Mouse (Mus musculus) urinary bladder, adult 2 months (tissue): ENCODE data around the gene Serhl. TPM values are rescaled to one million over a fixed set of nuclear protein-coding genes. Genes with fewer than 3 reads are reported as not detected.
"Not testable (repeated sequence)": the region's sequence is repeated elsewhere in the genome, so short reads cannot be mapped to it uniquely, and the experiment has no call there.

Experiments used
- DNase-seq: peaks from one replicate; pipeline ENCODE4 v3.0.0; 2022; ENCODE audit warnings: low spot score
- polyA plus RNA-seq: library from polyadenylated mRNA; depleted of rRNA; stranded (reverse); fragments of >200 nt; gene quantifications from 2 replicates; pipeline ENCODE4 v1.2.3, GENCODE M21; 2012; rRNA removed

Gene Serhl
- polyA plus RNA-seq, result 48.2 and 70.3 TPM in 2 replicates

DNA sequence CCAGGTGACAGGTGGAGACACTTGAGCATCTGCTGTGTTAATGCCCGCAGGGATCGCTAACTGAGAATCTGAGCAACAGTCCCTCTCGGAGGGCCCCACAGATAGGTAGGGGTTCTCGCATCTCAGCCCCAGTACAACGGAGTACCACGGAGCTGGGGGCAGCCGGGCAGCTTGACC, at the start of gene Serhl:
Serhl (plus strand) TSS at position 78 of the 177 bp plus-strand sequence.
- no peak for DNase-seq

DNA sequence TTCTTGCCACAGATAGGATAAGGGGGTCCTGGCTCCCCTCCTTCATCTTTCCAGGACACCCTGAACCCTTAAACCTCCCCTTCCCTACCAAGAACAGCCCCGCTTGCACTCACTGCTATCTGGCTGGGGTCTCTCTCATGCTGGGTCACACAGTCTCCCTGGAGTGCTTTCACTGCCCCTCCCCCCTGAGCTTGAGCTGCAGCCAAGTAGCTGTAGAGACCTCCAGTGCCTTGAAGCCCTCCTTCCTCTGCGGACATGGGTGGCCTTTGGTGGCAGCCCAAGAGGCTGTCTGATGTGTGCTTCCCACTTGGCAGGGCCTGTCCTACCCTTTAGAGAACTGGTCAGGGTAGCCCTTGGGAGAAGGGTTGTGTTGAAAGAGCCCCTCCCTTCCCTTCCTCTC, 49.1 kb upstream of the Serhl start:
- DNase-seq, result no peak

DNA sequence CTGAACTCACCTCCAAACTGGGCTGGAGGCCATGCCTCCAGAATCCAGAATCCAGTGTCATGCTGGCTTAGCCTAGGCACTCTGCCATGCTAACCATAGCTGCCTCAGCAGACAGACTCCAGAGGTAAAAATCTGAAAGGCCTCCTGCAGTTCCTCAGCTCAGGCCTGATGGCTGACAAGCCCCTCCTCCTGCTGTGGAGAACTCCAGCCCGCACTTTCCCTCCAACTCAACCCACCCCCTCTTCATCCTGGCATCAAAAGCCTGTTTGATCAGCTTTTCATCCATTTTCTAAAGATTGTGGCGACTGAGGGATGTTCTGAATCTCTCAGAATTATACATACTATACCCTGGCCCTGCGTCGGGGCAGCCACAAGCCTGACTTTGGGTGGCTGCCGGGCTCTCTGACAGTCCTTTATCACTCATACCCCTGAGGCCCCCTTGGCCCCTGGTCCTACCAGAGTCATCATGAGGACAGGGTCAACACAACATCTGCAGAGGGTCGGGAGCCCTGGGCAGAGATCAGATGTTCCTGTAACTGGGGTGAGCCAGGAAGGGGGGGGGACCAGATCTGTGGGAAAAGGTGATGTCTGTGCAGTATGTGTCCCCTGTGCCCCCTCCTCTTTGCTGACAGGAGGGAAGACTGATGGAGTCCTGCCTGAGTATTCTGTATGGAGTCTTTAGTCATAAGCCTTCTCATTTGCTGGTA, 46.5 kb upstream of the Serhl start:
- no peak for DNase-seq

DNA sequence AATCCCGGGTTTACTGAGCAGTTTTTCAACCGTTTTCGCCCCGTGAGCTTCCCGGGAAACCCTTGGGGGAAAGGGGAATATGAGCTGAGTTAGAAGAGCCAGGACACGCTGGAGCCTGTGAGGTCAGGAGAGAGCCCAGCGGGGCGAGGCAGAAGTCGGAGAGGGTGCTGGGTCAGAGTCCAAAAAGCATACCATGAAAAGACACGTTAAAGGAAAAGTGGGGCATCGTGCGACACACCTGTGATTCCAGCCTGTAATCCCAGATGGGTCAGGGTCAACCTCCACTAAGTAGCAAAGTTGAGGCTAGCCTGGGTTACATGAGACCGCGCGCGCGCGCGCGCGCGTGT, 46.0 kb upstream of the Serhl start:
- no peak for DNase-seq

DNA sequence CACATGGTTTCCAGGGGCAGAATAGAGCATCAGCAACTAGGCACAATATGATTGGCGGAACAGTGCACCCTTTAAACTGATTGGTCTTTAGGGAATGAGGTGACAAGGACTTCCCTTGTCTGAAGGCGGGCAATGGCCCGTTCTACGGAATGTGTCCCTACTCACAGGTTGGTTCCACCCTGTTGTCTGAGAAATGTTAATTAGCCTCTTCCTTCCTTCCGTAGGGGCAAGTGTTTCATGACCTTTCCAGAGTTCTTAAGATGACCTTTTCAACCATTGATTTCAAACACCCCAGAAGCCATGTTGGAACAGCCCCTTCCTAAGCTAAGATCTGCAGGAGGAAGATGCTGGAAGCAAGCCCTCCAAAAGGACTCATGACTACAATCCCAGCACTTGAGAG, 43.7 kb upstream of the Serhl start:
- DNase-seq, result not testable (repeated sequence)

DNA sequence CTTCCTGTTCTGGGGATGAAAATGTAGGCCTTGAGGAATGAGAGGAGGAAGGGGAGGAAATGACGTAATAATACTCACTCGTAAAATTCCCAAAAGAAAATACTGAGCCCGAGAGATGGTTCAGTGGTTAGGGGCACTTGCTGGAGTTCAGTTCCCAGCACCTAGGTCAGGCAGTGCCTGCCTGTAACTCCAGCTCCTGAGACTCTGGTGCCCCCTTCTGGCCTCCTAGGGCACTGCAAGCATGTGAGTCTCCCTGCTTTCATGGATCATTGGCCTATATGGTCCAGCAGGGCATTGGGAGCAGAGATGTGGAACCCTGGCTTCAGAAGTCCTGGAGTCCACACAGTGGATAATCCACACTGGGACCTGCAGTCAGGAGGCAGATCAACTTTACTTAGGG, 43.0 kb upstream of the Serhl start:
- DNase-seq, result no peak

DNA sequence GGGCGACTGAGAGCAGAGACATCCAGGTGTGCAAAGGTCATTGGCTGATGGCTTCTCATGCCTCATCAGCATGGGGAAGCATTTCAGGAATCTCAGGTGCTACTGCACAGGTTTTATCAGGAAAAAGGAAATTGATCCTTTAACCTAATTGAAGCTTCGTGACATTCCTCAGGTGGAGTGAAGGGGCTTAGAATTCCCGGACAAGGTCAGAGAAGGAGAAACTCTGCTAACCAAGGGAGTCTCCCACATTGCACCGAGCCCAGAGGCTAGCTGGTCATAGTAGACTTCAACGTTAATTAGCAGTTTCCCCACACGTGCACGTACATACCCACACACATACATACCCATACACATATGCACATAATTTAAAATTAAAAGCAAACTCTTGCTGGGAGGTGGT, 42.6 kb upstream of the Serhl start:
- DNase-seq, result no peak

DNA sequence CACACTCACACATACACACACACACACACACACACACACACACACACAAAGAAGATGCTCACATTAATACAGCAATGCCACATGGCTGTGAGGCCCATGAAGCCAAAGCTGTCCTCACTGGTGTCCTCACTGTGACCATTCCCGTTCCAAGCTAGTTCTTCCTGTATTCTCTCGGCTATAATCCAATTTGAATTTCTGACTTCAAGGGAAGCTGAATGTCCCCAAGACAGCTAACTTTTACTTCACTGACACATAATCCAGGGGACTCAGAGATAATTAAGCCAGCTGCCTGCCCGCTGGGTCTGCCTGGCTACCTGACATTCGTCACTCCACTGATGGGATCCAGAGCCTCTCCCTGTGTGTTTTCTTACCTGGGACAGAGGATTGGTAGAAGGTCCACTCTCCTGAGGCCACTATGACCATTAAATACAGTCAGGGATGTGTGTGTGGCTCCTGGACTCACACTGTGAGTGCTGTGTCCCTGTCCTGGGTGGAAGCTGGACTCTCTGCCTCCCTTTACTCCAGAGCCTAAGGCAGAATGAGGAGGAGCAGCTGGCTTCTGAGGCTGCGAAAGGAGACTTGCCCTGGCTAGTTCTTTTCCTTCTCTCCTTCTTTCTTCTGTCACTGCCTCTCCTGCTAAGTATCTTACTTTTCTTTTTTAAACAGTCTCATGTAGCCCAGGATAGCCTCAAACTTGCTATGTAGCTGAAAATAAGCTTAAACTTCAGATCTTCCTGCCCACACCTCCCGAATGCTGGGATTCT, 36.8 kb upstream of the Serhl start:
- DNase-seq, result no peak

DNA sequence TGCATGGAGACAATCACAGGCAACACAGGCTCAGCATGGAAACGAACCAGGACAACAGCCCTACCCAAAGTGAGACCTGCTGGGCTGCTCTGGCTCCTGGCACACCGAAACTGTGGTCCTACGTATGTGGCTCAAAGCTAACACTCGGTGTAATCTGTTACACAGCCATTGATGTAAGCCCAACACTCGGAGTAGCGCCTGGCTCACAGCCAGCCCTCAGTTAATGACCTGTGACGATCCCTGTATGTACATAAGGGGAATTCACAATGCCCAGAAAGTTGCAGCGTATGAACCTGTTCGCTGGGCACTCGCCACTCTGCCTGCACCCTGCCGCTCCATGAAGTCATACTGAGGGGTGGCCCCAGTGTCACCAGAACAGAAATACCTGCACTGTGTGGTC, 36.0 kb upstream of the Serhl start:
- no peak for DNase-seq

DNA sequence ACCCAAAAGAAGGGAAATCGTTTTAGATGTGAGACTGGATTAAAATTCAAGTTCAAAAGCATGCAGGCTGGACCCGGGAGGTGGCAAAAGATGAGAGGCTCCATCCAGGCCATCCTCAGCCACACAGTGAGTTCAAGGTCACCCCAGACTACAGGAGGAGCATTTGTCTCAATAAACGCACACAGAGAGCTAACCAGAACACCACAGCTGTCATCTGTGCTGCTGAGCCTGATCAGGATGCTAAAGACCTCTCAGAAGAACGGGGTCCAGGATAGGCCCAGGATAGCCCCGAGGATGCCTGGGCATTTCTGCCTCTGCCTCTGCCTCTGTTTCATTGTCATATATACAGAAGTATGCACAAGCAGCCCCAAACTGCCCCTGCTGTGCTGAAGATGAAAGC, 33.7 kb upstream of the Serhl start:
- DNase-seq, result no peak

DNA sequence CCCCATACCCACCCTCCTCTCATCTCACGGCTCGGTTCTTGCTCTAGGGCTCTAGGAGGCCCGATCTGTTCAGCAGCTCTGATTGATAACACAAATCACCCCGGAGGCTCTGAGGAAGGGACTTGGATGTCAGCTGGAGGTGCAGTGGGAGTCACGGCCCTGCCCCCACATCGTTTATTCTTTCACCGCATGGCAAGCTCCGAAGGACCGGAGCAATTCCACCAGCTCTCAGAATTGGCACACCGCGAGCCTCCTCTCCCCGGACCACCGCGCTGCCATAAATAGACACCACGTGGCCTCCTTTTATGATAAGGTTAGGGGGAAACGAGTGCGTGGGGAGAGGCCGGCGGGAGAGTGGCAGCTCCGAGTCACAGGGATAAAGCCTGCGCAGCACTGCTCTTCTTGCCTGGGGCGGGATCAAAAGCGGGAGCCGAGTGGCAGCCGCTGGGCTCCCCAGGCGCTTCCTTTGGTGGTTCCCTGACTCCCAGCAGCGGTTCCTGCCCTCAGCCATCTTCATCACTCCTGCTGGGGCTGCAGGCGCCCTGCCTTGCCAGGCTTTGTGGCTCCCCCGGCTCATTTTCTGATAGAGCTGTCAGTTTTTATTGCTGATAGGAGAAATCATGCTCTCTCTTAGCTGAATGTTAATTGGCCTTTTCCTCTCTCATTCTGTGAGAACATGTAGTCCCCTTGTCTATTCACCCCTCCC, 32.8 kb upstream of the Serhl start:
- DNase-seq, result no peak

DNA sequence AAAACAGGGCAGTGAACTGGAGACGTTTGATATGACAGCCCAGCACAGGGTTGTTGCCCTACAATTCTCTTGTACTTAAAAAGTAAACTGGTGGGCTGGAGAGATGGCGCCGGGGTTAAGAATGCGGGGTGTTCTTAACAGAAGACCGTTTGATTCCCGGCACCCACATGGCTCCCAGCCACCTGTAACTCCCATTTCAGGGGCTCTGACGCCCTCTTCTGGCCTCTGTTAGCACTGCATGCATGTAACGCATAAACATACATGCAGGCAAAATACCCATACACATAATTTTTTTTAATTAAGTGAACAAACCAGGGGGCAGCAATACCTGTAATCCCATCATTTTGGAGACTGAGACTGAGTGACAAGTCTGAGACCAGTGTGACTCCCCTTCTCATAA, 31.8 kb upstream of the Serhl start:
- DNase-seq, result no peak

DNA sequence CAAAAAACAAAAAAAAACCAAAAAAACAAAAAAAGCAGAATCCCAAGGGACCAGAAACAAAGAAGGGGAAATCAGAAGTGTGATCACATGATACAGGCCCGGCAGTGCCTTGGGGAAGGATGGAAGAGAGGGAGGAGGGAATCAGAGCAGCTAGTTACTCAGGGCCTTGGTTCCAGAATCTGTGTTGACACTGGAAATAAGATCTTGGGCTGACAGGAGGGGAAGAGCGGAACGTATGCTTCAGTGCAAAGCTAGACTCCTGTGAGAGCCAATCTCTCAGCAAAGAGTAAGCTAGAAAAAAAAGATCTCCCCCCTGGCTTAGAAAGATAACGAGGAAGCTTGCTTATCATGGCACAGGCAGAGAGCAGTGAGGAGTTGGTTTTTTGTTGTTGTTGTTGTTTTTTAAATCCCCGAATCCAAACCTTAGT, 30.1 kb upstream of the Serhl start:
- no peak for DNase-seq

DNA sequence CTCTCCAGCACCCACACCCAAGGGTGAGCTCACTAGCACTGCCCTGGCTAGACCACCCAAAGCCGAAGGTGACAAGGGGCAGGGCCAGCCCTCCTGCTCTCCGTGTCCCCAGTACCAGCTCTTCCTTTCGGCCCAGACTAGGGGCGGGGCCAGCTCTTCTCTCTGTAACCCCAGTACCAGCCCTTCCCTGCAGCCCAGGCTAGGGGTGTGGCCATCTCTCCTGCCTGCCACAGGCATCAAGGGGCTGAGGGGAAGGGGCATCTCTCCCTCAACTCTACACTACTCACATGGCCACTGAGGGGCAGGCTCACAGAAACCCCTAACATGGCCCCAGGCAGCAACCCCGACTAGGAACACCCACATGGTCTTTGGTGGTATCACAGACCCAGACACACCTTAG, 27.6 kb upstream of the Serhl start:
- no peak for DNase-seq

DNA sequence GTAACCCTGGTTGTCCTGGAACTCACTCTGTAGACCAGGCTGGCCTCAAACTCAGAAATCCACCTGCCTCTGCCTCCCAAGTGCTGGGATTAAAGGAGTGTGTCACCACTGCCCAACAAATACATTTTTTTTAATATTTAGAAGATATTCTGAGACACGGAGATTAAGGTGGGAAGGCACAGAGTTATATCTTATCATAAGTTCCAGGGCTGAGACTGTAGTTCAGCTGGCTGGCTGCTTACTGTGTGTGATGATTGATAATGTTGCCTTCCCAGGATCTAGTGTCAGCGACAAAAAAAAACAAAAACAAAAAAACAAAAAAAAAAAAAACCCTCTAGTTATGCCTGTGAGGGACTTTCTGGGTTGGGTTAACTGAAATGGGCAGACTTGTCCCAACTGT, 26.7 kb upstream of the Serhl start:
- DNase-seq, result not testable (repeated sequence)

DNA sequence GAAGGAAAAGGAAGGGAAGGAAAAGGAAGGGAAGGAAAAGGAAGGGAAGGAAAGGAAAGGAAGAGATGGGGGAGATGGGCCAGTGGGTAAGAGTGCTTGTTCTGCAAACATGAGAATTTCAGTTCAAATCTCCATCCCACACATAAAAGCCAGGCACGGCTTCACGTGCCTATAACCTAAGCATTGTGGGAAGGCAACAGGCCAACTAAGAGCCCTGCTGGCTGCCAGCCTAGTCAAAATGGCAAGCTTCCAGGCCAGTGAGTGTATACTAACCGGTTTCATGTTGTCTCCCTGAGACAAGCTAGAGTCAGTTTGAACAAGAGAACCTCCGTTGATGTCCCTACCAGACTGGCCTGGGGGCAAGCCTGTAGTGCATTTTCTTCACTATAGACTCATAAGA, 23.8 kb upstream of the Serhl start:
- no peak for DNase-seq

DNA sequence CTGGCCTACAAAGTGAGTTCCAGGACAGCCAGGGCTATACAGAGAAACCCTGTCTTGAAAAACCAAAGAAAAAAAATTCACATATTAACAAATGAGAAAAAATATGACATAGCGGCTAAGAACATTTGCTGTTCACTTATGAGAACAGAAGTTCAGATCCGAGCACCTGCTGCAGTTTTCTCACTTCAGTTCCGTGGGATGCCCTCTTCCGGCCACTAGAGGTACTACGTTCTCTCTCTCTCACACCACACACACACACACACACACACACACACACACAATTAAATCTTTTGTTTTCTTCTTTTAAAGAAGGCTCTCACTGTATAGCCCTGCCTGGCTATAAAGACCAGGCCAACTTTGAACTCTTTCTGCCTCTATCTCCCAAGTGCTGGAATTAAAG, 21.0 kb upstream of the Serhl start:
- no peak for DNase-seq

DNA sequence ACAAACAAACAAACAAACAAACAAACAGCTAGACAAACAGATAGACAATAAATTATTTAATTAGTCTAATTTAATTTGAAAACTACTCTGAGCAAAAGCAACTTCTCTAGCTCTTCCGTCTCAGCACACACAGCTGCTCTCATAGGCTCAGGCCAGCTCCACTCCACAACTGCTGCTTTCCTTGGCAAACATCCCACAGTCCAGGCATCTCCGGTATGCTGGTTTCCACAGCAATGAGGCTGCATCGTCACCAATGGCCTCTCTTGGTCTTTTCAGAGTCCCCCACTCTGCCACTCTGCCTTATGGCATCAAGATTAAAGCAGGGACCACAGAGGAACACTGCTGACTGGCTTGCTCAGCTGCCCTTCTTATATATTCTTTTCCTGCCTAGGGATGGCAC, 18.4 kb upstream of the Serhl start:
- no peak for DNase-seq

DNA sequence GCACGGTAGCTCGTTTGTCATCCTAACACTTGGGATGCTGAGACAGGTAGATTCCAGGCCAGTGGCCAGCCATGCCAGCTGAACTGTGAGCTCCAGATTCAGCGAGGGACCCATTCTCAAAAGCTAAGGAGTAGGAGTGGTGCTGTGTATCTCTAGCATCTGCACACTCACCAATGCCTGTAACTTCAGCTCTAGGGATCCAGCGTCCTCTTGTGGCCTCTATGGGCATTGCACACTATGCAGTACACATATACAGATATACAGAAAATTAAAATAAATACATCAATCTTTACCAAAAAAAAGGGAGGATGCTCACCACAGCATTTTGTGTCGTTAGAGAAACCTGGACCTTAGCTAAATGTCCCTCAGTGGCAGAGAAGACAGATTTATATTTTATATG, 17.6 kb upstream of the Serhl start:
- no peak for DNase-seq

DNA sequence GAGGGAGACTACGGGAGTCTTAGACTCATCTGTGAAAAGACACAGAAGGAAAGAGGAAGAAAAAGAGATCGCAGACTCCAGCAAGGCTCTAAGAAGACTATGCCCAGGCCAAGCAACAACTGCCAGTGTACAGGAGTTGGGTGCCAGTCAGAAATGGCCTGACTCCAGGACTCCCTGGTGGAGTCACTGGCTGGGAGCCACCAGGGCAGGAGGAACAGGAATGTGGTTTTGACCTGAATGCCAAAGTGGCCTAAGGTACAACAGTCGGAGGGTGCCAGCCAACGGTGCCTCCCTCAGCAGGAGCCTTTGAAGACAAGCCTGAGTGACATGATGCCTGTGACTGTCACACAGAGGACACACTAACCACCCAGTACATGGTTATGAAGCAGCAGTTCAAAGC, 15.1 kb upstream of the Serhl start:
- no peak for DNase-seq

DNA sequence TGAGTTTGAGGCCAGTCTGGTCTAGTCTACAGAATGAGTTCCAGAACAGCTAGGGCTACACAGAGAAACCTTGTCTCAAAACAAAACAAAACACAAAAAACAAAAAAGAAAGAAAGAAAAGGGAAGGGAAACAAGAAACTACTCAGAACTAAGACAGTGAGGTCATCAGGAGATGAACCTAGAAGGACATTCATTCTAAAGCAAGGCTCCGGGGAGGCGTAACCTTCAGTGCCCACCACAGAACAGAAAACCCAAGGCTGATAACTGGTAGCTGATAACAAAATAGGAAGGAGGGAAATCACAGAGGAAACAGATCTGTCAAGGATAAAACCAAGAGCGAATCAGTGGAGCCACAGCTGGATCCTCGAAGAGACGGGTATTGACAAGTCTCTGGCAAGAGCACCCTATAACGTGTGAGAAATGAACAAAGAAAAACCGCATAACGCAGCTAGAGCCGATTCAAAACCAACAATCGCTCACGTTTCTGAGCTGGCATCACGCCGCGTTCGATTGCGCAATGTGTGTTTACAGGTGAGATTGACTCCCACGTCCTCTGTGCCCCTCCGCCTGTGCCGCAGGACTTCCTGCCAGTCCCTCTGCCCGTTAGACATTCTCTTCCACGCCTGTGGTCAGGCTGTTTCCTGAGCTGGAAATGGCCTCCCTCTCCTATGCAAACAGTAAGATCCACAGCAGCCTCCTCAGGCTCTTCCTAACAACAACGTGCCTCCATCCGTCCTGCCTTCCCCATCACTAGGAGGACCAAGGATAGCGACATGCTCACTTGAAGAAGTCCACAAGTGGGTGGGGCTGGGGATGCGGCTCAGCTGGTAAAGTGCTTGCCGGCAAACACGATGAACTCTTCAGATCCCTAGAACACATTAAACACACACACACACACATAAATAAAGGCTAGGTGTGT, 13.4 kb upstream of the Serhl start:
- DNase-seq, result no peak

DNA sequence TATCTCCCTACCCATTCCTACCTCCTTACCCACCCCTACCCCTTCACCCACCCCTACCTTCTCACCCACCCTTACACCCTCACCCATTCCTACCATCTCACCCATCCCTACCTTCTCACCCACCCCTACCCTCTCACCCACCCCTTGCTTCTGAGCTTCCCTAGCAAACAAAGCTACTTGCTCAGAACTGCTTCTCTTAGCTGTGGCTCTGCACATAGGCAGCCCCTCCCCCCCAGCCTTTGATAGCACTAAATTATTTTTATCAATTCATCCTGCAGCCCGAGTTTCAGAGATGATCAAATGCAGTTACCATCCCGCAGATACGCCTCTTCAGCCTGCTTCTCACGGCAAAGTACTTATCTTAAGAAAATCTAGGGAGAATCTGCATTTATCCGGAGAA, 5.8 kb upstream of the Serhl start:
- no peak for DNase-seq
